Comparison of ENCODE assay signal across 7 mouse cellular contexts in the genomic region with DNA sequence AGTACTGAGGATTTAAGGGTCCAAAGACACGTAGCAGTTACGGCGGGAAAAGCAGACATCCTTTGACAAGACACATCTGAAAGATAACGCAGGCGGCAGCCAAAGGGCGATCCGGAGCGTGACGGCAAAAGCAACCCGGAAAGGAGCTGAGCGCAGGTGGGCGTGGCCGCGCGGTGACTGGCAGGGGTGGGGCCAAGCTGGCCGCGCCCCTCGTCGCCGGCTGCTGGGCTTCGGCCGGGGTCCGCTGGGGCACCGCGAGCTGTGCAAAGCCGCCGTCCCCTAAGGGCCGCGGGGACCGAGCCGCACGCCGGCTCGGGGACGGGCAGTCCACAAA. TPM values are rescaled to one million over a fixed set of nuclear protein-coding genes. Genes with fewer than 3 reads are reported as not detected.
A peak's percentile ranks its signal among the peaks of the same experiment; 100 is the strongest.
DNase-seq lines count a peak whose midpoint lies in the region; ATAC-seq lines count a peak whose summit lies in the region.

Lrp10 (plus strand) TSS at position 179 of the 334 bp plus-strand sequence.

- H3K4me1 ChIP-seq in embryonic facial prominence, embryonic 10.5 days, result peaks cover 18% of the 10 kb centered on the region
- H3K4me1 ChIP-seq in midbrain, embryonic 11.5 days (ENCODE audit: control insufficient read depth, insufficient read depth, low read length), result peaks cover 9% of the 10 kb centered on the region

- ATAC-seq in granulocyte monocyte progenitor cell, adult 5-6 weeks (replicated peaks; ENCODE audit: poor library complexity, severe bottlenecking), result peak; percentile 84
- peak; percentile 94 for ATAC-seq in midbrain, embryonic 11.5 days (ENCODE audit: low FRiP score)

- peak within 1 kb of the TSS; percentile 93 for H3K4me2 ChIP-seq in midbrain, embryonic 11.5 days

- no peaks in the 10 kb centered on the region for H3K9me3 ChIP-seq in embryonic facial prominence, embryonic 10.5 days
- no peaks in the 10 kb centered on the region for H3K9me3 ChIP-seq in midbrain, embryonic 11.5 days (ENCODE audit: control insufficient read depth, low read length)

- H3K36me3 ChIP-seq in embryonic facial prominence, embryonic 10.5 days (replicated peaks), result peaks cover 18% of the 10 kb centered on the region
- no peaks in the 10 kb centered on the region; the same call in 1 of the 2 replicates for H3K36me3 ChIP-seq in midbrain, embryonic 11.5 days (ENCODE audit: control insufficient read depth, insufficient read depth, low read length)

- peak within 1 kb of the TSS; percentile 79 for H3K9ac ChIP-seq in midbrain, embryonic 11.5 days (ENCODE audit: low read length)

- WGBS in embryonic facial prominence, embryonic 10.5 days, result under 1% methylated on average over 35 of the region's 35 CpGs
- WGBS in midbrain, embryonic 11.5 days, result under 1% methylated on average over 35 of the region's 35 CpGs

- H3K4me3 ChIP-seq in embryonic facial prominence, embryonic 10.5 days, result peak within 1 kb of the TSS; percentile 91
- H3K4me3 ChIP-seq in midbrain, embryonic 11.5 days (ENCODE audit: low read depth, low read length), result peak within 1 kb of the TSS; percentile 75

- H3K27ac ChIP-seq in embryonic facial prominence, embryonic 10.5 days (replicated peaks), result peak within 1 kb of the TSS; percentile 85
- peak within 1 kb of the TSS; percentile 50; the same call in 1 of the 2 replicates for H3K27ac ChIP-seq in midbrain, embryonic 11.5 days (ENCODE audit: low read depth, low read length)

- H3K27me3 ChIP-seq in embryonic facial prominence, embryonic 10.5 days (replicated peaks; ENCODE audit: low read depth, poor library complexity, severe bottlenecking), result no peaks in the 10 kb centered on the region
- no peaks in the 10 kb centered on the region for H3K27me3 ChIP-seq in midbrain, embryonic 11.5 days (ENCODE audit: control insufficient read depth, insufficient read depth, low read length)

- intact Hi-C loops in left cerebral cortex, postnatal 4 days (cut with DNase I), result no loop called here

- peak; percentile 94 for DNase-seq in adrenal gland, postnatal 10 days
- peak; percentile 93 for DNase-seq in embryonic facial prominence, embryonic 10.5 days (ENCODE audit: low spot score)
- peak; percentile 85 for DNase-seq in kidney, adult 11 months
- peak; percentile 90 for DNase-seq in left cerebral cortex, postnatal 4 days
- DNase-seq in midbrain, embryonic 11.5 days (ENCODE audit: low spot score, missing footprints), result peak; percentile 98
- peak; percentile 80 for DNase-seq in right cerebral cortex, postnatal 4 days

RNA-seq across cellular contexts. Expression of gene Lrp10, which starts in this region (rescaled TPM):
- 10 to 100 TPM; 71.9 to 89.4 TPM for total RNA-seq in adrenal gland, postnatal 10 days (2021)
- 23.2 and 23.4 TPM in 2 replicates for polyA plus RNA-seq in embryonic facial prominence, embryonic 10.5 days (2016; fragmentation: Nextera tagmentation; extraction: Ambion mirVana)
- total RNA-seq in granulocyte monocyte progenitor cell, adult 5-6 weeks (2014; fragmentation: Nextera tagmentation), result 37.3 and 41.5 TPM in 2 replicates
- 20.0 and 23.7 TPM in 2 replicates for total RNA-seq in granulocyte monocyte progenitor cell, adult 5-6 weeks (2017)
- 10 to 100 TPM; 39.6 to 39.8 TPM for total RNA-seq in left cerebral cortex, postnatal 4 days (2021)
- polyA plus RNA-seq in midbrain, embryonic 11.5 days (2014; fragmentation: Nextera tagmentation; extraction: Ambion mirVana), result 15.8 and 19.5 TPM in 2 replicates

Comparison
In these comparisons a context has a peak if more than half of its experiments do, and no peak if none do; other contexts are left out.
1. Peak in every context shown above with its lines: DNase-seq, ATAC-seq, H3K4me3 ChIP-seq and H3K27ac ChIP-seq.